Mouse (Mus musculus): ENCODE measurements around the gene Olfr1224-ps1.
"Not testable (repeated sequence)": the region's sequence is repeated elsewhere in the genome, so short reads cannot be mapped to it uniquely, and the experiment has no call there.

Olfr1224-ps1 gene

GRCm38 (mm10) chr2:89163991-89164390, at the start of gene Olfr1224-ps1:
Olfr1224-ps1 (minus strand) TSS chr2:89164091.
- DNase-seq (ENCODE audit: low spot score in 2 of 2) = not testable (repeated sequence)

GRCm38 (mm10) chr2:89199948-89200347, 36.1 kb upstream of the Olfr1224-ps1 start, which contains the start of gene Olfr1226:
Olfr1226 (minus strand) TSS chr2:89200048.
- no peak for DNase-seq (ENCODE audit: low spot score in 2 of 2)

GRCm38 (mm10) chr2:89196325-89196982, 32.6 kb upstream of the Olfr1224-ps1 start:
- no peak for DNase-seq (ENCODE audit: low spot score in 2 of 2)

- no peak for DNase-seq (ENCODE audit: low spot score in 2 of 2)
These were observed 10.7 kb upstream of the Olfr1224-ps1 start, which contains the start of gene Olfr1225 for GRCm38 (mm10) chr2:89174569-89174968. Olfr1225 (minus strand) TSS chr2:89174669.

- not testable (repeated sequence) for DNase-seq (ENCODE audit: low spot score in 2 of 2)
These were observed 820 bp upstream of the Olfr1224-ps1 start for GRCm38 (mm10) chr2:89164711-89165110.

- DNase-seq (ENCODE audit: low spot score in 2 of 2) = no peak
These were observed 12.4 kb downstream of the Olfr1224-ps1 start, which contains the start of gene Olfr1223 for GRCm38 (mm10) chr2:89151460-89151859. Olfr1223 (minus strand) TSS chr2:89151560.

GRCm38 (mm10) chr2:89132954-89133353, 30.9 kb downstream of the Olfr1224-ps1 start, which contains the start of gene Olfr1222:
Olfr1222 (minus strand) TSS chr2:89133054.
- no peak for DNase-seq (ENCODE audit: low spot score in 2 of 2)

GRCm38 (mm10) chr2:89117183-89117582, 46.7 kb downstream of the Olfr1224-ps1 start, which contains the start of gene Olfr1221:
Olfr1221 (minus strand) TSS chr2:89117283.
- no peak for DNase-seq (ENCODE audit: low spot score in 2 of 2)

GRCm38 (mm10) chr2:89106735-89107134, 57.2 kb downstream of the Olfr1224-ps1 start, which contains the start of gene Olfr1220:
Olfr1220 (minus strand) TSS chr2:89106835.
- DNase-seq (ENCODE audit: low spot score in 2 of 2) = no peak

GRCm38 (mm10) chr2:89105651-89106050, 58.2 kb downstream of the Olfr1224-ps1 start:
- no peak for DNase-seq (ENCODE audit: low spot score in 2 of 2)

Data from spleen, postnatal 4 days (tissue).